ENCODE assay signal across 8 mouse cellular contexts in the genomic region with DNA sequence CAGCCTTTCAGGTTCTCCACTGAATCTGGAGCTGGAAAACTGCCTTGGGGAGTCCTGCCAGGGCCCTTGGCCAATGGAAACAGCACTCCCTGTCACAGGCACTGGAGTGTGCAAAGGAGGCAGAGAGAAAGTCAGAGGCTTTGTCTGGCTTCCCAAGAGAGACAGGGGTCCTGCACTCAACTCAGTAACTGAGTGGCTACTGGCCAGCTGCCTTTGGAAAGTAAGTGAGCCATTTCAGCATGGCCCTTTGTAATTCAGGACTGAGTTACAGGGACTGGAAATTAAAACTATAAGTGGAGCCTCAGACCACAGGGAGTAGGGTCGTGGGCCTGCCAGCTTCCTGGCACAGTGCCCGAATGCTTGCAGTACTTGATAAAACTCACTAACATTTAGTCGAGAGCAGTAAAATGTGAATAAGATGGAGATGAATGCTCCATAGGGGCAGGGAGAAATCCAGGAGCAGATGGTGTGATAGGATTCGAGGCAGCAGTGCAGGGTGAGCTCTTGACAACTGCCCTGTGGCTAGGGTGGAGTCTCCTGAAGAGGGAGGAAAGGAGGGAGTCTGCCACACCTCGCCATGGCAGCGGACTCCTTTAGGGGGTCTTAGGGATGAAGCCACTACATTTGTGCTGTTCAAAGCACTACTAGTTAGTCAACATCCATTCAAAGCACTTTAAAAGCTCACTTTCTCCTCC. TPM values are rescaled to one million over a fixed set of nuclear protein-coding genes. Genes with fewer than 3 reads are reported as not detected.
DNase-seq lines count a peak whose midpoint lies in the region; ATAC-seq and TF ChIP-seq lines count a peak whose summit lies in the region.

No protein-coding gene starts in this region.

- no peak overlapping the region for H3K4me2 ChIP-seq in hindbrain, embryonic 14.5 days (replicated peaks)

- no peak for TF ChIP-seq CTCF in Patski (IDR thresholded peaks at IDR 0.05)
- TF ChIP-seq CTCF in gastrocnemius, adult 2 months (IDR thresholded peaks at IDR 0.05) = no peak

- peak; percentile 92 for DNase-seq in Patski (ENCODE audit: low read depth, low spot score)
- DNase-seq in cerebellum, adult 8-10 months = peak; percentile 76
- DNase-seq in gastrocnemius, adult 2 months = peak; percentile 93
- peak; percentile 81 for DNase-seq in hindbrain, embryonic 14.5 days (ENCODE audit: low spot score)
- peak; percentile 57 to 73 for DNase-seq in layer of hippocampus, postnatal 25 days (ENCODE audit: extremely low spot score in 1 of 2, low spot score in 1 of 2)
- peak; percentile 16 for DNase-seq in mesoderm, embryonic 11.5 days (ENCODE audit: low read depth, low spot score)
- DNase-seq in telencephalon, adult 2 months (ENCODE audit: low read depth, low spot score) = peak; percentile 33

- ATAC-seq in Patski = peak; percentile 96
- peak; percentile 90 for ATAC-seq in hindbrain, embryonic 14.5 days (ENCODE audit: low FRiP score)
- no peak for ATAC-seq in megakaryocyte, adult 5-6 weeks (ENCODE audit: poor library complexity, severe bottlenecking)

- H3K36me3 ChIP-seq in hindbrain, embryonic 14.5 days (replicated peaks; ENCODE audit: control insufficient read depth, insufficient read depth) = no peaks in the 10 kb centered on the region

- no peaks in the 10 kb centered on the region for H3K27me3 ChIP-seq in Patski
- H3K27me3 ChIP-seq in hindbrain, embryonic 14.5 days (ENCODE audit: control insufficient read depth, insufficient read depth, low read length) = no peaks in the 10 kb centered on the region

- in situ Hi-C loops in Patski (cut with MboI; ENCODE audit: low pct_unique_long_range_greater_than_20kb) = no loop called here

- H3K9me3 ChIP-seq in hindbrain, embryonic 14.5 days (ENCODE audit: control insufficient read depth, low read length) = peaks cover 3% of the 10 kb centered on the region; the same call in 1 of the 2 replicates

- POLR2A ChIA-PET in Patski (lab: Charles Lee) = interaction anchor here (1.6 kb wide), 1 partner anchor 8 kb away, joined by 3 read pairs; no protein-coding TSS in a partner anchor

- H3K27ac ChIP-seq in gastrocnemius, adult 2 months = peak overlapping the region; percentile 41
- H3K27ac ChIP-seq in hindbrain, embryonic 14.5 days = peak overlapping the region; percentile 66

- no peak overlapping the region for H3K9ac ChIP-seq in hindbrain, embryonic 14.5 days

- peaks cover 23% of the 10 kb centered on the region; the same call in 1 of the 2 replicates for H3K4me1 ChIP-seq in hindbrain, embryonic 14.5 days (replicated peaks; ENCODE audit: control insufficient read depth, insufficient read depth, low read length)

- 29% methylated on average over 6 of the region's 6 CpGs for WGBS in hindbrain, embryonic 14.5 days

- intact Hi-C loops in gastrocnemius, adult 2 months (cut with DNase I) = no loop called here

- CTCF ChIA-PET in Patski (lab: Charles Lee) = interaction anchor here (0.7 to 1.8 kb wide), 6 partner anchors 23 to 397 kb away, joined by 3 to 5 read pairs (median 3); no protein-coding TSS in a partner anchor

- peak overlapping the region; percentile 7 for H3K4me3 ChIP-seq in gastrocnemius, adult 2 months
- no peak overlapping the region for H3K4me3 ChIP-seq in hindbrain, embryonic 14.5 days (replicated peaks; ENCODE audit: low read length)

RNA-seq across cellular contexts. Expression of a gene that starts 35.4 kb away (rescaled TPM):
- polyA plus RNA-seq in Patski (2021) = 2.0 TPM
- total RNA-seq in gastrocnemius, adult 2 months (2021) = 1 to 10 TPM; 2.7 to 9.3 TPM
- polyA plus RNA-seq in hindbrain, embryonic 14.5 days (2014; fragmentation: Nextera tagmentation; extraction: Ambion mirVana) = 44.6 and 66.3 TPM in 2 replicates
- 1 to 10 TPM; 2.4 to 2.6 TPM for total RNA-seq in layer of hippocampus, postnatal 25 days (2021)
- total RNA-seq in megakaryocyte, adult 5-6 weeks (2015) = not detected in 2 replicates
- total RNA-seq in megakaryocyte, adult 5-6 weeks (2017) = not detected in 2 replicates

Comparison
In these comparisons a context has a peak if more than half of its experiments do, and no peak if none do; other contexts are left out.
1. DNase-seq: peak in every context shown above with its lines; median percentile 93 in gastrocnemius, adult 2 months; 92 in Patski; 81 in hindbrain, embryonic 14.5 days; 76 in cerebellum, adult 8-10 months; 65 in layer of hippocampus, postnatal 25 days; 33 in telencephalon, adult 2 months; 16 in mesoderm, embryonic 11.5 days.